Mouse (Mus musculus): ENCODE results near the gene Pls1. TPM values are rescaled to one million over a fixed set of nuclear protein-coding genes. Genes with fewer than 3 reads are reported as not detected.
A peak's percentile ranks its signal among the peaks of the same experiment; 100 is the strongest.

The Pls1 gene
- total RNA-seq, 2 experiments from 2014 or later = 0.18 to 0.26 TPM

GRCm38 (mm10) chr9:95801610-95802451 is 43.3 kb downstream of the Pls1 start:
- no peak for DNase-seq

GRCm38 (mm10) chr9:95796323-95796722 is 48.8 kb downstream of the Pls1 start:
- no peak for DNase-seq

GRCm38 (mm10) chr9:95795844-95796243 is 49.3 kb downstream of the Pls1 start:
- no peak for DNase-seq

- no peak for DNase-seq
Measured at GRCm38 (mm10) chr9:95795077-95795784, 49.9 kb downstream of the Pls1 start.

- DNase-seq = no peak
Measured at GRCm38 (mm10) chr9:95793986-95794744, 50.9 kb downstream of the Pls1 start.

GRCm38 (mm10) chr9:95784888-95785511 is 60.1 kb downstream of the Pls1 start:
- DNase-seq = no peak

- no peak for DNase-seq
Measured at GRCm38 (mm10) chr9:95783646-95784293, 61.3 kb downstream of the Pls1 start.

- no peak for DNase-seq
Measured at GRCm38 (mm10) chr9:95771671-95772070, 73.4 kb downstream of the Pls1 start.

- no peak for DNase-seq
Measured at GRCm38 (mm10) chr9:95763218-95763617, 81.9 kb downstream of the Pls1 start.

GRCm38 (mm10) chr9:95762228-95762627 is 82.9 kb downstream of the Pls1 start:
- no peak for DNase-seq

- DNase-seq = no peak
Measured at GRCm38 (mm10) chr9:95761381-95761780, 83.7 kb downstream of the Pls1 start.

GRCm38 (mm10) chr9:95750746-95751145 is 94.4 kb downstream of the Pls1 start:
- DNase-seq = no peak

- DNase-seq = peak; percentile 87
Measured at GRCm38 (mm10) chr9:95750037-95750511, 95.0 kb downstream of the Pls1 start, which contains the start of gene Trpc1. Trpc1 (minus strand) TSS chr9:95750375.

- DNase-seq = peak; percentile 15
Measured at GRCm38 (mm10) chr9:95749461-95749928, 95.6 kb downstream of the Pls1 start.

- no peak for DNase-seq
Measured at GRCm38 (mm10) chr9:95747298-95747697, 97.8 kb downstream of the Pls1 start.

- DNase-seq = no peak
Measured at GRCm38 (mm10) chr9:95744845-95745613, 100.1 kb downstream of the Pls1 start.

- no peak for DNase-seq
Measured at GRCm38 (mm10) chr9:95736238-95736637, 108.9 kb downstream of the Pls1 start.

GRCm38 (mm10) chr9:95712574-95712973 is 132.5 kb downstream of the Pls1 start:
- DNase-seq = no peak

- DNase-seq = no peak
Measured at GRCm38 (mm10) chr9:95708943-95709342, 136.2 kb downstream of the Pls1 start.

- no peak for DNase-seq
Measured at GRCm38 (mm10) chr9:95705371-95705770, 139.7 kb downstream of the Pls1 start.

- no peak for DNase-seq
Measured at GRCm38 (mm10) chr9:95704078-95704477, 141.0 kb downstream of the Pls1 start.
